Comparison of ENCODE assay signal across 10 mouse cellular contexts in the genomic region with DNA sequence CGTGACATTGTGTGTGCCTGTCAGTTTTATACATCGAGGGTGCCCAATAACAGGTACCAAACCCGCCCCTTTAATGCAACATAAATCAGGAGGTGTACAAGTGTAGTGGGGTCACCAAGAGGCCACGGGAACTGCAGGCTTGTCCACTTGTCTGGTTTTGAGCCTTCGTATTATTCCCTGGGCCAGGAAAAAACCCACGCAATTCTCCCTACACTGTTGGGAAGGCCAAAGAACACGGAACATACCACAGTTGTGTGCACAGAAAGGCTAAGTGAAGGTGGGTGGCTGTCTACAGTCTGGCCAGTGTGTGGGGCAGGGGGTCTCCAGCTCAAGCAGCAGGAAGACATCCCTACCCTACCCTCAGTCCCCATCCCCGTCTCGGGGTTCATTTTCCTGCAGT.
A peak's percentile ranks its signal among the peaks of the same experiment; 100 is the strongest.
DNase-seq lines count a peak whose midpoint lies in the region; ATAC-seq lines count a peak whose summit lies in the region.
"Had no signal": no experiment of that assay in that cellular context is flagged by ENCODE, and none has a peak within 500 bp of the region (broad histone marks: within the 10 kb centered on the region; RNA-seq: fewer than 3 reads in every experiment).

No protein-coding gene starts in this region.

- H3K36me3 ChIP-seq in heart, embryonic 16.5 days (ENCODE audit: control insufficient read depth, insufficient read depth): no peaks in the 10 kb centered on the region
- no peaks in the 10 kb centered on the region for H3K36me3 ChIP-seq in embryonic facial prominence, embryonic 14.5 days (ENCODE audit: control insufficient read depth, insufficient read depth, low read length)
- H3K36me3 ChIP-seq in intestine, embryonic 15.5 days: no peaks in the 10 kb centered on the region
- H3K36me3 ChIP-seq in neural tube, embryonic 12.5 days: no peaks in the 10 kb centered on the region

- H3K27me3 ChIP-seq in heart, embryonic 16.5 days (ENCODE audit: control insufficient read depth, insufficient read depth, low read length): no peaks in the 10 kb centered on the region
- H3K27me3 ChIP-seq in embryonic facial prominence, embryonic 14.5 days (replicated peaks; ENCODE audit: control insufficient read depth, insufficient read depth, low read length): no peaks in the 10 kb centered on the region
- no peaks in the 10 kb centered on the region for H3K27me3 ChIP-seq in intestine, embryonic 15.5 days (replicated peaks)
- no peaks in the 10 kb centered on the region for H3K27me3 ChIP-seq in neural tube, embryonic 12.5 days (replicated peaks)

- H3K4me3 ChIP-seq in heart, embryonic 16.5 days (ENCODE audit: low read length): no peak overlapping the region
- 0 out of 2 replicates have a peak overlapping the region, but pooled peaks have one; percentile 24 for H3K4me3 ChIP-seq in embryonic facial prominence, embryonic 14.5 days (ENCODE audit: low read depth, low read length)
- no peak overlapping the region for H3K4me3 ChIP-seq in intestine, embryonic 15.5 days (replicated peaks)
- no peak overlapping the region for H3K4me3 ChIP-seq in neural tube, embryonic 12.5 days

- DNase-seq in heart, postnatal 14 days: no peak
- DNase-seq in embryonic facial prominence, embryonic 14.5 days (ENCODE audit: low spot score): no peak
- no peak for DNase-seq in urinary bladder, postnatal 25 days (ENCODE audit: low spot score)
- DNase-seq in thymus, postnatal 25 days: no peak
- no peak for DNase-seq in cerebellum, adult 9-10 months
- DNase-seq: right cerebral cortex, postnatal 25 days had no signal

- WGBS in heart, embryonic 16.5 days: 73% methylated on average over 9 of the region's 9 CpGs
- WGBS in embryonic facial prominence, embryonic 14.5 days: 63% methylated on average over 9 of the region's 9 CpGs
- WGBS in intestine, embryonic 15.5 days: 65% methylated on average over 9 of the region's 9 CpGs
- 23% methylated on average over 9 of the region's 9 CpGs for WGBS in neural tube, embryonic 12.5 days

- H3K27ac ChIP-seq in heart, embryonic 16.5 days (ENCODE audit: low read length): peak overlapping the region; percentile 94
- peak overlapping the region; percentile 91 for H3K27ac ChIP-seq in embryonic facial prominence, embryonic 14.5 days (replicated peaks; ENCODE audit: low read depth, low read length)
- peak overlapping the region; percentile 94; the same call in 1 of the 2 replicates for H3K27ac ChIP-seq in intestine, embryonic 15.5 days
- H3K27ac ChIP-seq in neural tube, embryonic 12.5 days: peak overlapping the region; percentile 90

- H3K4me1 ChIP-seq in heart, embryonic 16.5 days (ENCODE audit: control insufficient read depth, insufficient read depth, low read length): peaks cover 44% of the 10 kb centered on the region
- peaks cover 29% of the 10 kb centered on the region for H3K4me1 ChIP-seq in embryonic facial prominence, embryonic 14.5 days (ENCODE audit: control insufficient read depth, insufficient read depth, low read length)
- H3K4me1 ChIP-seq in intestine, embryonic 15.5 days (replicated peaks): peaks cover 18% of the 10 kb centered on the region
- H3K4me1 ChIP-seq in neural tube, embryonic 12.5 days: peaks cover 36% of the 10 kb centered on the region

- H3K9me3 ChIP-seq in heart, embryonic 16.5 days (replicated peaks; ENCODE audit: control insufficient read depth, low read length): no peaks in the 10 kb centered on the region
- H3K9me3 ChIP-seq in embryonic facial prominence, embryonic 14.5 days (ENCODE audit: control insufficient read depth, low read length): no peaks in the 10 kb centered on the region
- H3K9me3 ChIP-seq in intestine, embryonic 15.5 days: no peaks in the 10 kb centered on the region
- H3K9me3 ChIP-seq in neural tube, embryonic 12.5 days: no peaks in the 10 kb centered on the region

- peak overlapping the region; percentile 57 for H3K4me2 ChIP-seq in heart, embryonic 16.5 days (ENCODE audit: low read depth, low read length)
- H3K4me2 ChIP-seq in embryonic facial prominence, embryonic 14.5 days (ENCODE audit: low read depth, low read length): peak overlapping the region; percentile 51
- no peak overlapping the region for H3K4me2 ChIP-seq in intestine, embryonic 15.5 days (replicated peaks)
- H3K4me2 ChIP-seq in neural tube, embryonic 12.5 days (replicated peaks): peak overlapping the region; percentile 41

- H3K9ac ChIP-seq in heart, embryonic 16.5 days (ENCODE audit: low read length): peak overlapping the region; percentile 68; the same call in 1 of the 2 replicates
- H3K9ac ChIP-seq in embryonic facial prominence, embryonic 14.5 days (ENCODE audit: low read depth, low read length): peak overlapping the region; percentile 57; the same call in 1 of the 2 replicates
- no peak overlapping the region for H3K9ac ChIP-seq in intestine, embryonic 15.5 days
- peak overlapping the region; percentile 9; the same call in 1 of the 2 replicates for H3K9ac ChIP-seq in neural tube, embryonic 12.5 days

- intact Hi-C loops in heart, postnatal 14 days (cut with DNase I): no loop called here

- no peak for ATAC-seq in heart, embryonic 16.5 days (replicated peaks; ENCODE audit: extremely low read depth, insufficient read depth, low FRiP score)
- no peak for ATAC-seq in embryonic facial prominence, embryonic 14.5 days (ENCODE audit: low read depth)
- ATAC-seq in intestine, embryonic 15.5 days: no peak
- peak; percentile 7; the same call in 1 of the 2 replicates for ATAC-seq in neural tube, embryonic 12.5 days (ENCODE audit: low FRiP score, low read depth)
- ATAC-seq: activated CD4-positive, CD25-positive, alpha-beta regulatory T cell, adult 4 months had no signal
